Mouse (Mus musculus) A20 (cell line): Measurements from ENCODE around the gene Uspl1.
"Not testable (repeated sequence)": the region's sequence is repeated elsewhere in the genome, so short reads cannot be mapped to it uniquely, and the experiment has no call there.

Experiments used
- DNase-seq: peaks from one replicate; pipeline ENCODE4 v3.0.0-alpha.2; 2011; ENCODE audit warnings: low read depth, low spot score

Uspl1 gene

DNA sequence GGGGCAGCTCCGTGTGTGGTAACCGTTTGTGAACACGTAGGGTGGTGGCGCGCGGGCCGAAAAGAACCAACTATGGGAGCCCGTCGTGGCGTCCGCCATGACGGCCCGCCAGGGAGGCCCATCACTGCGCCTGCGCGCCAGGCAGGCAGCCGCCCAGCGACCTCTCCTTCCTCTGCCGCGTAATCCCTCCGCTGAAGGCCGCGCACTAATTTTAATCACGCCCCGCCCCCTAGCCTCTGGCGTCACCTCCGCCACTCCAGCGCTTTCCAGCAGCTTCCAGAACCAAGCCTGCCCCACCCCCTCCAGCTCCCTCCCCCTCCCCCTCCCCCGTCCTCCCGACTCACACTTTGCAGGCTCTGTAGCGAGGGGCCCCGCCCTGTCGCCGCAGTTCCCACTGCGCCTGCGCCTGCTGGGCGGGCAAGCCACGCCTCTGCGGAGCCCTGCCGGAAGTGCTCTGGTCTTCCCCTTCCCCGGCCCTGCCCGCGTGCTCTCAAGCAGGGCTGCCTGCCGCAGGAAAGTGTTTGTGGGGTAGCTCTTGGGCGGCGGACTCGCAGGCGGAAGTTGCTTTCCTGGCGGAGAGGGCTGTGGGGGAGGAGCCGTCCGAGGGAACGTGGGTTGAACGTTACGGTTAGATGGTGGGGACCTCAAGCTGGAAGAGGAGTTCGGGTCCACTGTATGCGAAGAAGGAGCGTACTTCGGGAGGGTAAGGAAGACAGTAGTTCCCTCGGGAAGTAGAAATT, at the start of gene Uspl1, which contains the start of gene Hmgb1:
TSS of gene Uspl1 (plus strand) at position 247 of the 740 bp plus-strand sequence.
TSS of gene Hmgb1 (minus strand) at position 386 of the 740 bp plus-strand sequence.
- DNase-seq: peak; percentile 99

DNA sequence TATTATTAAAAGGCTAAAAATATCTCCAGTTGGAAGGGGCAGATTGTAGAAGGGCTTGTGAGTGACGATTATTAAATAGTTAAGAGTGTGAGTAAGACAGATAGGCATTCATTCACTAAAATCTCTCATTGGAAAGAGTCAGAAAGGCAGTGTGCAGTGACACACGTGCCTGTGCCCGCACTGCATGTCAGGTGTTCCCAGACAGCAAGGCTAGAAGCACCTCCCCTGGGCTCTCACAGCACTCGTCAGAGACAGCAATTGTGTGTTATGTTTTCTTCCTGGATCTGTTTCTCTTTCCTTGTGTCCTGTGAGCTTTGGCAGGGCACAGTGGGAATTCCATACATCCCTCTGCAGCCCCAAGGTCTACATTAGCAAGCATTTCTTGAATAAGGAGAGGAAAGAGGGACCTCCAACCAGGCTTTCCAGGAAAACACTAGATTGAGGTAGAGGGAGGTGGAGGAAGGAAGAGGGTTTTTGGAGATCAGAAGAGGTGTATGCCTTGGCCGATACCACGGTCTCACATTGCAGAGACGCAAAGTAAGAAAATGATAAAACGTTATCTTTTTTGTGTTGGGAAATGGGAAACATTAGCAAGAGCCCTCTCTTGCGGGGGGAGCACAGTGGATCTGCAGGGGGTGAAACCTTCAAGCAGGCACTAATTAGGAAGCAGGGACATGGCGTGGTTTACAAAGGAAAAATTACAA, 49.2 kb upstream of the Uspl1 start:
- no peak for DNase-seq

DNA sequence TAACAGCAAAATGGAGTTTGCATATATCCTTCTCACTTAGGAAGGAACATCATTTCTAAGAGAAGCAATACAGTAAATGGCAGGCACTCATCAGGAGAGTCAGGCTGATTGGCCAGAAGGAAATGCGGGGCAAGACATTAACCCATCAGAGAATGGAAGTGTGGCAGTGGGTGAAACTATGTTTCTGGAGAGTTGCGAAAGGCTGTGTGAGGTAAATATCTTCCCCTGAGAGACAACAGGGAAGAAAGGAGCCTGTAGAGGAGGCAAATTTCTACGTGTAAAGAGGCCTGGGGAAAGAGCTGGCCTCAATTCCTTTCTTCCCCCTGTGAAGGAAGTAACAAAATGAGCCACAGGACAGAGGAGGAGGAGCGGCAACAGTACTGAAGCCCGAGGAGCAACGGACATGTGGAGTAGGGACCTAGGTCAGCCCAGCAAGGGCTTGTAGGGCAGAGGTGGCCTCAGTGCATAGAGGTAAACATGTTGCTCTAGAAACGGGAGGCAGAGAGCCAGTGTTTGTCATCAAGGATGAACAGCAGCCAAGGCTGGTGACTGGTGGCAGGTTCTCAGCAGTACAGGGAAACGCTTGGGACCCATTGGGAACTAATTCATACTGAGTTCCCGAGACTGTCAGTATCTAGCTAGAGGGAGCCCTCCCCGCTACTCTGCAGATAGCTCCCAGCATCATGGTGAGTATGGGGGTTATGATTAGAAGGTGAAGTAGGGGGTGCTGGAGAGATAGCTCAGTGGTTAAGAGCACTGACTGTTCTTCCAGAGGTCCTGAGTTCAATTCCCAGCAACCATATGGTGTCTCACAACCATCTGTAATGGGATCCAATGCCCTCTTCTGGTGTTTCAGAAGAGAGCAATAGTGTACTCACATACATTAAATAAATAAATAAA, 48.4 kb upstream of the Uspl1 start:
- no peak for DNase-seq

DNA sequence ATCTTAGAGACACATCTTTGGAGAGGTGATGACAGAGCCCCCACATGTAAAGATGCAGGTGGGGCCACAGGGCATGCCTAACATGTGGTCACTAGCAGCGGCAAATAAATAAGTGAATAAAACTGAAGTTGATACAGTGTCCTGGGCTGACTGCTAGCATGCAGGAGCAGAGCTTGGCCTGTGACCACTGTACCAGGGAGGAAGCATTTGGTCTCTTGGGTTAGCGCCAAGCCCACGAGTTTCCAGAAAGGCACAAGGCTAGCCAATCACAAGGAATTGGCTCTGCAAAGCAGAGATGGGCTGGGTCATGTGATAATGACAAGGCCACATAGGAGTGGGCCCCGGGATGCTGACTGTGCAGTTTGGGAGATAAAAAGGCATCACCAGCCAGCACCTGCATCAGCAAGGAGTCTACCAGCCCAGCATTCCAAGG, 47.2 kb upstream of the Uspl1 start:
- DNase-seq: no peak

DNA sequence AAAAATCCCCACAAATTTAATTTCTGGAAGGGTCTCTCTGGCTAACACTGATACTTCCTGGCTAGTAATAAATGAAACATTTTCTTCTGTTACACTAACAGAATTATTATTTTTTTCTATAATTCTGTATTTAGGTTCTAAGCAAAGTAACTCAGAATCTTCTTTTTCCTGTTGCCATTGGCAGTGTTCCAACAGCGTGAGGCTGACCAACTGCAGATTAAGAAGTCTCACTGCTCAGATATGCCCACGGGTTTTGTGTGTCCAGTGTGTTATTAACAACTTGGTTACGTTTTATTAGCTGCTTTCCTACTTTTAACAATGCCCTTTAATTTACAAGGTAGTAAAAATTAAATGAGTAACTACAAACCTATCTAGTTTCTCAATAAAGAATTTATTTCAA, 46.7 kb upstream of the Uspl1 start:
- DNase-seq: no peak

DNA sequence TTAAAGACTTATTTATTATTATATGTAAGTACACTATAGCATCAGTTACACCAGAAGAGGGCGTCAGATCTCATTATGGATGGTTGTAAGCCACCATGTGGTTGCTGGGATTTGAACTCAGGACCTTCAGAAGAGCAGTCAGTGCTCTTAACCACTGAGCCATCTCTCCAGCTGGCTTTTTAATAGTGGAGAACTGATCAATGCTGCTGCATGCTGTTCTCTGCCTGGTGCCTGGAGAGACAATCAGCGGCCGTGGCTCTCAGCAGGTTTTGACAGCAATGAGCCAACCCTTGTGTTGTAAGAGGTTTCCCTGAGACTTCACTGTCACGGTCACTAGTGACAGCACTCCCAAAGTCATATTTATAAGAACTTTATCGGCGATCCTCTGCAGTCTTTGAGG, 46.1 kb upstream of the Uspl1 start:
- not testable (repeated sequence) for DNase-seq

DNA sequence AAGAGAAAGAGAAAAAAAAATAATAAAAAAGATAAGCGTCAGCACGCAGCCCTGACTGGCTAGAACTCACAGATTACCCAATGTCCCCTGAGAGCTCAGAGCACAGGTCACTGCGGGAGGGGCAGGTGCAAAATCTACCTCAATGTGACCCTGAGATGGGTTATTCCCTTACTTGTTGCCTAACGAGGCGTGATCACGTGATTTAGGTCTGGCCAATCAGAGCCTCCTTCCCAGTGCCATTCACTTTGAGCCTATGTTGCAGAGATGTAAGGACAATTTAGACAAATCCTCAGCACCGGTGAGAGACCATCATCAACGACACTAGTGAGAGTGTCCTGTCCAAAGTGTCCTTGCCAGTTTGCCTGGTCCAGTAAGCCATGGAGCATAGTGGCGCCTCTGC, 43.8 kb upstream of the Uspl1 start:
- DNase-seq: no peak

DNA sequence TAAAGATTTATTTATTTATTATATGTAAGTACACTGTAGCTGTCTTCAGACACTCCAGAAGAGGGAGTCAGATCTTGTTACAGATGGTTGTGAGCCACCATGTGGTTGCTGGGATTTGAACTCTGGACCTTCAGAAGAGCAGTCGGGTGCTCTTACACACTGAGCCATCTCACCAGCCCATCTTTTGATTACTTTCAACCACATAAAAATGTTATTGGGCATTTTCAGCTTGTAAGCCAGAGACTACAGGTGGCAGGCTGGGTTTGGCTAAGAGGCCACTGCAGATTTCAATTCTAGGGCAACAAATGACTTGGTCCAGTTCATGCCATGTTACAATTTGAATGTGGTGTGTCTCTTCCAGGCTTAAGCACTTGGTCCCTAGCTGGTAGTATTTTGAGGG, 43.0 kb upstream of the Uspl1 start:
- not testable (repeated sequence) for DNase-seq

DNA sequence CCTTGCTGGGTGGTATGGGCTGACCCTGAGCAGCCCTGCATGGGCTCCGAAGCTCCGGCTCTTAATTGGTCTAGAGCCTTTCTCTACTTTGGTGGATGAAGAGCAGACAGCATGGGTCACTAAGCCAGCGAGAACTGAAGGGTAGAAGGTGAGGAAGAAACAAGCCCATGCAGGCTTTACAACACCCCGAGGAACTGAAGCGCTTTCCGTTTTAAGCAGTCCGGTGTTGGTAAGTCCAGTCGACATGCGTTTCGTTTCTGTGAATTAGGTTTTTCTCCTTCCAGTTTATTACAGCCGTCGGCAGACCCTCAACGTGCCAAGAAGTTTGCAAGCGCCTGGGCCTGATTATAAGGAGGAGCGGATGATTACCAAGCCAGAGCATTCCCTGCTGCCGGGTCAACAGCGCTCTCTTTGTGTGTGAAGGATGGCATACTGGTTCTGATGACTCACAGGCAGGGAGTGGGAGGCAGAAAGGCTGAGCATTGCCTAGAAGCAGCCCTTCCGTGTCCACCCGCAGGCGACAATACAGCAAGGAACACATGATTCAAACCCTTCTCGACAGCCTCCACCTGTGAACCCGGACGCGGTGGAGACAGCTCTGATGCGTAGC, 40.3 kb upstream of the Uspl1 start:
- no peak for DNase-seq

DNA sequence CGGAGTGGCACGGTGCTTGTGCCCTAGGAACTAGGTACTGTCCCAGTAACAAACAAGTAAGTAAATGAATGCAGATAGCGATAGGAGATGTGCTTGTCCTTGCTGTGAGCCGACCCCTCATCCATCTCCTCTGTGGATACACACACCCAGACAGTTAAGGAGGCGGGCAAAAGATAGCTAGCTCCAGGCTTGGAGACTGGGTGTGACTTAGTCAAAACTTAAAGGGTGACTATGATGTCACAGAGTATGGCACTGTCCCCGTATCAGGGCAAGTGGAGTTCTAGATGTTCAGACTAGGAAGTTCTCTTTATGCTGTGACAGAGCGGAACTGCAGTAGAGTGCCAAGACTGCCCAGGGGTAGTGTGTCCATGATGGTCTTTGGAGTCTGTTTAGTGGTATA, 37.5 kb upstream of the Uspl1 start:
- no peak for DNase-seq

DNA sequence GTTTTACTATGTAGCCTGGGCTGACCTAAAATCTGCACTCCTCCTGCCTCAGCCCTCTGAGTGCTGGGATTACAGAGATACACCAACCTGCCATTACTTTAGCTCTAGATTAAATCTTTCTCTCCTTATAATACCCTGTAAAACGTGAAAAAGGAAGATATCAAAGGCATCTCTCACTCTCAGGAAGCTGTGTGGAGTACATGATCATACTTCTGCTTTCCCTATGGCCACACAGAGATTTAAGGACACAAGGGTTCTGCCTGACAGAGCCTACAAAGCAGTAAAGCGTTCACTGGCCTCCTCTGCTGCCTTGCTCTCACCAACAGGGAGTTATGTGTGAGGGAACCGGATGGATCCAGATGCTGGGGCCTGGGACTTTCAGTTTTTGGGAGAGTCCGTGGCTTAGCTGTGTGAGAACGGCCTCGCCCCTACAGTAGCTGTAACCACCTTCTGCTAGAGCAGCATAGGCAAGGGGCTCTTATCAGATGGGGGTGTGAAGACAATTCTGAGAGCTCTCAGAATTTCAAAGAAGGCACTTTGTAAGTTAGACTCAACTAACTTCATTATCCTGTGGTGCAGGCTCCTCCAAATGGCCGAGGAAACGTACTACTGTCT, 36.7 kb upstream of the Uspl1 start:
- no peak for DNase-seq

DNA sequence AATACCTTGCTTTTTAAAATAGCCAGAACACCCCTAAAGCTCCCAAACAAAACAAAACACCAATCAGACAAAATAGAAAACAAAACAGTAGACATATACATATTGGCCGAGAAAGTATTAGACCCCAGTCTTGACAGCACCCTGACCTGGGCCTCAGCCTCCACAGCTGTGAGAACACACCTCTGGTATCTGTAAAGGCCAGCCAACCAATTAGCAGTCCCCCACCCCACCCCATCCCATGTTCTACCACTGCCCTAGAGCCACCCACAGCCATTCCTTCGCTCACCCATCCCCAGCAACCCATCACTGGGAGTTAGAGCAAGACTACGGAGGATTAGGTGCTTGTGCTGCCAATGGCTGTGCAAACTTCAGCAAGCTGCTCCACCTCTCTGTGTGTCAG, 33.3 kb upstream of the Uspl1 start:
- no peak for DNase-seq

DNA sequence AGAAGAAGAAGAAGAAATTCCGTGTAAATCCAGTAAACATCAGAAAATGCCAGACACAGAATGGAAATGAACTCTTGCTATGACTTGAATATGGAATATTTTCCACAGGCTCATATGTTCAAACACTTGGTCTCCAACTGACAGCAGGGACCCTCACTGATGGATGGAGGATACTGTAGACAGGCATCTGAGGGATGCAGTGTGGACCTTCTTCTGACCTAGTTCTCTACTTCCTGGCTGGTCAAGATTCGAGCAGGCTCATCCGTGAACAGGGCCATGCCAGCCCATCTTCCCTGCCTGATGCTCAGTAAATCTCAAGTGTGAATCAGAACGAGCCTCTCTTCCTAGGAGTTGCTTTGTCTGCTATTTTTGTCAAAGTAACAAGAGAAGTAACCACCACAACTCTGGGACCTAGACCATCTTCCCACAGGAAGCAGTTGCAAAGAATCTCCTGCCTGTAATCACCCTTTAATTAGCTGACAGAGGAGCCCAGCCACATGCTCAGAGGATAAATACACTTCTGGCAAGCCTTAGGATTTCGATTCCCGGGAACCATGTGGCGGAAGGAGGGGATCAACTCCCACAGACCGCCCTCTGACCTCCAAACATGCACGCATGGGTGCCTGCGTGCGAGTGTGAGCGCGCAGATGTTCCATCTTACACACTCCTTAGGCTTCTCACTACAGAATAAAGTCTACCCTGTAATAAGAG, 31.9 kb upstream of the Uspl1 start:
- no peak for DNase-seq

DNA sequence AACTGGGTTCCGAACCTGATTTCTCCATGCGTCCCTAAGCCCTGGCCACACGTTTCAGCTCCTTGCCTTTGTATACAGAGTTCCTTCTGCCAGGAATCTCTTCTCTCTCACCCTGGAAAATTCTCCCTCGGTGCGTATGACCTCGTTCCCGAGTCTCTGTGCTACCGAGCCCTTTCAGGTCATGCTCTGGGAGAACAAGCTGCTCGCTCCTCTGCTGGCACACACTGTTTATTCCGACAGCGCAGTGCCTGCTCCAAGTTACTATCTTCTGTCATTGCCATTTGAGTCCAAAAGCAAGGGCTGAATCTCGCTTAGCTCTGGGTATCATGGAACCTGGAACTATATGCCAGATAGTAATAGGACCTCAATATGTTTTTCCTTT, 31.4 kb upstream of the Uspl1 start:
- no peak for DNase-seq

DNA sequence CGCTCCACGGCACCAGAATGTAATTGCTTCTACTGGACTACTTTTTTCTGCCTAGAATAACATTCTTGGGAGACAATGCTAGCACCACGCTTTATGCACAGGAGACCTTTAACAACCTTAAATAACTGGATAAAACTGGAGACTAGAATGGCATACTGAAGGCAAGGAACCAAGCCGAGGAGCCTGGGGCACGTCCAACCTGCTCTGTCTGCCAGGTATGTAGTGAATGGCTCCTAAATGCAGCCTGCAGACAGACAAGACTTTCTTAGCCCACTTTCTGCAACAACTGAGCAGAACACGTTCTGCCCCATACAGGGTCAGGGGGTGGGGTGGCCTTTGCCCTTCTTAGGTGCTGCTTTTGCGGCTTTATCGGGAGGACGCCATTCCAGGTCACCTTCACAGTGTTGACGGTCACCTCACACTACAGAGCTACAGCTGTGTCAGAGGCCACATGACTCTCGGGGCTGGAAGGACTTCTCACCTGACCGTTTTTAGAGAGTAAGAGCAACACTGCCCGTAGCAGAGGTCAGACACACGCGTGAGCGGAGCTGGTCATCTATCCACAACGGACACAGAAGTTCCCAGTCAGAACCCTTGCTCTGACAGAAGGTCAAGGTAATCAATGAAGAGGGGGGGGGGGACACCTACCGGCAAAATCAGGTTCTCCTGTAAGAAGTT, 27.1 kb upstream of the Uspl1 start:
- DNase-seq: no peak

DNA sequence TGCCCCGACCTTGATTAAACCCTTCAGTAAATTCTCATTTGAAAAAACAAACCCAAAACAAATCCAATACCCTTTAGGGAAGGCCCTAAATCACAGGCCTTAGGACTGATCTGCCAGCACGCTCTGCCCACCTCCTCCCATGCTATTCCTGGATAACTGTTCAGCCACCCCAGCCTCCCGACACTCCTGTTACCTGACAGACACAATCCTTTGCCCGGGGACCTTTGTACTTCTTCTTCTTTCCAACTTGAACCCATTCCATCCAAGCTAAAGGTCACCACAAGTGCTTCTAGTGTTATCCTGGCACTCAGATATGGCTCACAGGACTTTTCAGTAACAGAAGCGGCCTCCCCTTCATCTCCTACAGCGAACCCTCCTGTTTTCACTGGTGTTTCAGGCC, 25.1 kb upstream of the Uspl1 start:
- no peak for DNase-seq

DNA sequence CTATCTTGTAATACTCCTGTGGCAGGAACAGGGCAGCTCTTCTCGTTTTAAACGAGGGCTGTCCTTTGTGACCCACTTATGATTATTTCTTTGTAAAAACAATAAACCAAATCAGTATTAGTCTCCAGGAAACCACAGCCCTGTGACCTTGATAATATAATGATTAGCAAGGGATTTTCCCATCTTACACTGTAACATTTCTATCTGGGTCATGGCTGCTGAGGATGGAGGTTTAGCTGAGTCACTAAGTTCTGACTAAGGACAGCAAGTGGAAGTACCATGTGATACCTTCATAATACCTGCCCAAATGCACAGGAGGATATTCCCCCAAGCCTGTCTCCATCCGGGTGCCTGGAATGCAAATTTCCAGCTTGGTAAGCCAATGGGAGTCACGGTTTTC, 23.7 kb upstream of the Uspl1 start:
- DNase-seq: no peak

DNA sequence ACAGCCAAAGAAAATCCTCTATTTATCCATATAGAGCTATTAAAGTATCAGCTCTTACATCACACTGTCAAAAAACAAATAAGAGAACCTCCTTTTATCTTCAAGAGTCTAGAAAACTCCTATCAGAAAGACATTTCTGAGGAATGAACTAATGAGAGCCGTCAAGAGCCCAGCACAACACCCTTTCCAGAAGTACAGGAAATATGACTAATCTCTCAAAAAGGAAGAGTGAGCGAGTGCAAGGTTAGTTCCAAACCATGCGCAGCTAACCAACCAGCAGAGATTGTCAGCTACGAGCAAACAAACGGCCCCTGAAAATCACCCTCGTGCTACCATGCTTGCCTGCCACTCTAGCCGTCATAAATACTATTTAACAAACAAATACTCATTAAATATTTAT, 21.3 kb upstream of the Uspl1 start:
- no peak for DNase-seq

DNA sequence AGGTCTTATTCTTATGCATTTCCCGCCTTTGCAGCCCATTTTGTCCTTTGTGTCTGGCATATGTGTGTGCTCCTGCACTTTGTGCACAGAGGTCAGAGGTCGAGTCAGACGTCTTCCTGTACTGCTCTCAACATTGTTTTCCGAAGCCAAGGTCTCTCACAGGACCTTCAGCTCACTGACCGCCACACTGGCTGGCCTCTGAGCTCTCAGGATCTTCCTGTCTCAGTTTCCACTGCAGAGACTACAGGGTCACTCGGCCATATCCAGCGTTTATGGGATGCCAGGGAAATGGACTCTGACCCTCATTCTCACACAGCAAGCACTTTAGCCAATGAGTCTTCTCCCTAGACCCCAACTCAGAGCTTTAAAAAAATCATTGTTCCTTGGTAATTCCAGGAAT, 19.3 kb upstream of the Uspl1 start:
- no peak for DNase-seq

DNA sequence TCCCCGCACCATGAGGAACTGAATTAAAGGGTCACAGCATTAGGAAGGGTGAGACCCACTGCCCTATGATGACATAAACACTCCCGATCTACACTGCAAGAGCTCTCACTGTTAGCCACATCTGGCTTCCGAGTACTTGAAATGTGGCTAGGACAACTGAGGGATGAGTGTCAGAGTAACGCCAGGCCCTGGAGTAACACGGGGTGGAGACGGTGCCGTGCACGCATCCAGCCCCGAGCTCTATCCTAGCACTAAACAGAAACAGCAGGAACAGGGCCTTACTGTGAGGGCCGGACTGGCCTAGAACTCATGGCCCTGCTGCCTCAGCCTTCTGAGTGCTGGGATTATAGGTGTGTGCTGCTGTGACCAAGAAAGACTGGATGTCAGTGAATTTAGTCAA, 18.1 kb upstream of the Uspl1 start:
- no peak for DNase-seq
